Mouse (Mus musculus) hematopoietic stem cell, adult 5-6 weeks (primary cell): ENCODE data around the gene Nsg2. TPM values are rescaled to one million over a fixed set of nuclear protein-coding genes. Genes with fewer than 3 reads are reported as not detected.

Experiments
- ATAC-seq, 2 experiments: fragments of 125-278 bp in 1 of 2; replicated peaks in 1 of 2; 2 replicates each; pipeline ENCODE4 v1.8.0; 2016 to 2017; ENCODE audit warnings: inconsistent platforms in 2 of 2, mild to moderate bottlenecking in 2 of 2, moderate number of reproducible peaks in 2 of 2, low read depth in 1 of 2, moderate TSS enrichment in 1 of 2; ENCODE audit not compliant: low FRiP score in 2 of 2, poor library complexity in 2 of 2, severe bottlenecking in 2 of 2, insufficient read depth in 1 of 2, low TSS enrichment in 1 of 2
- total RNA-seq: library from RNA; stranded (forward); fragments of 172-1452, 232-1000 nt; gene quantifications from 2 replicates; pipeline ENCODE4 v1.2.3, GENCODE M21; 2017

Gene Nsg2
- total RNA-seq, 1 experiment from 2014 or later: 6.0 TPM

DNA sequence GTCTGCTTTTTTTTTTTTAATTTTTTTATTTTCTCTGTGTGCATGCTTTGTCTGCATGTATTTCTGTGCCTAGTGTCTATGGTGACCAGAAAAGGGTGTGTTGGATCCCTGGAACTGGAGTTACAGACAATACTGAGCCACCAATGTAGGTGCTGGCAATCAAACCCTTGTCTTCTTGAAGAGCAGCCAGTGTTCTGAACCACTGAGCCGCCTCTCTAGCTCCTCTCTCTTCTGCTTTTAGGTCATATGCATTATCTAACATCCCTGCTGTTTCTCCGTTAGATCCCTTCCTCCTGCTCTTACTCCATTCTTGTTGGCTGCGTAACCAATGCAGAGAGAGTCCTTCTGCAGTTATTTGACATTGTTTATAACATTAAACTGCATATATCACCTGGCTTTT is 8.6 kb downstream of the Nsg2 start:
- ATAC-seq: no peak

DNA sequence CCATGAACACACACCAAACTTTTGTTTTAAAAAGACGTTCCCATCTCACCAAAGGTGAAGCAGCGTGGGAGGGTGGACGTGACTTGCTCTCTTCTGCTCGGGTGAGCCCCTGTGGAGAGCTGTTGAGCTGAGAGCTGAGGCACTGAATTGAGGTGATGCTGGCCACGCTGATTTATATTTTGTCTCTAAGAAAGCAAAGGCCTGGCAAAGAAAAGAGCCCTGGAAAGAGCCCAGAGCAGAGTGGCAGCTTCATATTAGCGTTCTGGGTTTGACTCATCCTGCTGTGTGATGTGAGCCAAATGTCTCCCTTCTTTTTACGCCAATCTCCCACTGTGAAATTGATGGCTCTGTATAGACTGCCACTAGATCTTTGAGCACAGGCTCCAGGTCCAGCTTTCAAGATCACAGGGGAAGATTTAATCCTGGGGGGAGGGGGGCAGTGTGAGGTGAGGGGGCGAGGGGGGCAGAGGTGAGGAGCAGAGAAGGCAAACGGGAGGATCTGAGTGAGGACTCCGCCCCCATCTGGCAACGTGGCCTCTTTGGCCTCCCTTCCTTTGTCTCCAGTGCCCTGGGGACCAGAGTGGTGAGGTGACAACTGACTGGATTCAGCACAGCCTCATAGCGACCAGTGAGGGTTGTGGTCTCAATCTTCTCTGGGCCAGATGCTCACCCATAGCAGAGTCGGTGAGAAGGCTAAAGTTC is 9.8 kb downstream of the Nsg2 start:
- ATAC-seq: no peak

GRCm38 (mm10) chr11:32010663-32010970 is 10.4 kb downstream of the Nsg2 start:
- no peak for ATAC-seq

DNA sequence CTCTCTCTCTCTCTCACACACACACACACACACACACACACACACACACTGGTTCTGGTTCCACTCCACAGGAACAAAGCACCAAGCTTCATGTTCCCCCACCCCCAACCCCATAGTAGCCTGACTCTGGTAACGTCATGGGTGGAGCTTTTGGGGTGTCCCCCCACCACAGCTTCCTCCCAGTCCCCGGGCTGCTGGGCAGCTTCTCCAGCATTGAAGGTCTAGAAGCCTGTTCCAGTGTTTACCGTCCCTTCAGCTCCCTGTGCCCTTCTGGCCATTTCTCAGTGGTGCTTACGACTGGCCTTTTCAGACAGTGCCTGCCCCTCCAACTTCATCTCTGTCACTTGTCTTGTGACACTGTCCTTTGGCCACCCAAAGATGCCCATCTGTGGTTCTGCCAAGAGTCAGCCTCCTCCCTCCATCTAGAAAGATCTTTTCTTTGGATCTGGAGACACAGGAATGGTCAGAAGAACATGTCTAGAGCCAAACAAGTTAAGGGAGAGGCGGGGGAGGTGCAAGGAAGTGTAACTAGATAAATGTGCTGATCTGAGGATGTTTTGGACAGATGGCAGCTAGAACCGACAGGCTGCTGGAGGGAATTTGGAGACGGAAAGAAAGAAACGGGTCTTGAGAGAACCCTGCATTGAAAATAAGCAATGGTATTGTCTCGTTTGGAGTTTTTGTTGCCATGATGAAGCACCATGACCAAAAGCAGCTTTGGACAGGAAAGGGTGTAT is 11.8 kb downstream of the Nsg2 start:
- ATAC-seq: peak; percentile 62 to 74; a peak in 3 of 4 replicates

GRCm38 (mm10) chr11:32013014-32013427 is 12.8 kb downstream of the Nsg2 start:
- ATAC-seq: 0 out of 4 replicates have a peak, but pooled peaks of 1 of the 2 experiments have one; percentile 18

GRCm38 (mm10) chr11:32013561-32013960 is 13.3 kb downstream of the Nsg2 start:
- ATAC-seq: 0 out of 4 replicates have a peak, but pooled peaks of 1 of the 2 experiments have one; percentile 9

- no peak for ATAC-seq
Measured at GRCm38 (mm10) chr11:32018201-32018600, 17.9 kb downstream of the Nsg2 start.

DNA sequence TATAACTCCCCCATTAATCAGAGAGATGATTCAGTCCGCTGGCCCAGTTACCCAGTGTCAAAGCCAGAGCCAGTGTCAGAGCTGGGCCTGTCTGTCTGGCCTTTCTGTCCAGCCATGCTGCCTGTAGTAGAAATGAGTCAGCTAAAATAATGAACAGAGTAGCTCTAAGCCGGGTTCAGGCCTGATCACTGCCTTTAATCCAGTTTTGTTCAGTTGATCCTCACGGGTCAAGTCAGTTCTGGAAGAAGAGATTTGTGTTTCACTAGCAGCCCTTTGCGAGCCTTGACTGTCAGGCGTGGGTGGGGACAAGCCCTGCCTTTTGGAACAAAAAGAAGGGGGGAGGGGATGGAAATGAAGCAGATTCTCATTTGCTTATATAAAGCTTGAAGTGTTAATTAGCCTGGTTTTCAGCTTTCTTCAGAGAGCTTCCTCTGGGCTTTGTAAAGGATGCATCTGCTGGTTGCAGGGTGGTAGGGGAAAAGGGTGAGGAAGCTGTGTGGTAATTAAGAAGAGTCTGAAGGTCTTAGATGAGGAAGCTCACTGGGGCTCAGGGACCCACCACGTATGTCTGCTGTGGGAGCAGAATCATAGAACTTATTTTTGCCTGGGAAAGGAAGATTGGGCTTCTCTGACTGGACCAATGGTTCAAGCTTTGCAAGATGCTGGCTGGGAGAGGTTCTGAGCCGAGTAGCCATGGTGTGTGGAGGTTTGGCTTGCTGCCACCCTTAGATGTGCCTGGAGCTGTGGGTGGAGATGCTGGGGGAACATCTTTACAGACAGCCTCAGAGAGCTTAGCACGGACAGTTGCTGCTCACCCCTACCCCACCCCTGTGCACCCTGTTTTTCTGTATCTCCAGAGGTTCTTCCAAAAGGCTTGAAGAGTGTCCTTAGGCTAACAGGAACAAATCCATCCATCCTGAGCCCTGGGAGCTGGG is 20.0 kb downstream of the Nsg2 start:
- peak; percentile 95 to 100 for ATAC-seq

DNA sequence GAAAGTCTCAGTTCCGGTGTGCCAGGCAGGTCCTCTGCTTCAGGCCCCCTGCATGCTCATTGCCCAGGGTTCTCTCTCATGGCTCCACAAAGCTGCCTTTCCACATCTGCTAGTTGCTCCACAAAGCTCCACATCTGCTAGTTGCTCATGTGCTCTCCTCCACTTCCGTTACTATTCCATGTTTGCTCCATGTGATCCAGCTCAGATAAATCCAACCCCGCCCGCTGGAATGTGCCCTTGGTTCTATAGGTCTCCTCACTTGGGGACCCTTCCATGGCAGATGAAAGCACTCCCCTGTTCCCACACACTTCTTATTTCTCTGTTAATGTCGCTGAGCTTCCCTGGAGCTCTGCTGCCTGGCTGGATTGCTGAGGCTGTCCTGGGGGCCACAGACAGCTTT is 26.4 kb downstream of the Nsg2 start:
- no peak for ATAC-seq

GRCm38 (mm10) chr11:32027474-32028342 is 27.4 kb downstream of the Nsg2 start:
- ATAC-seq: no peak

DNA sequence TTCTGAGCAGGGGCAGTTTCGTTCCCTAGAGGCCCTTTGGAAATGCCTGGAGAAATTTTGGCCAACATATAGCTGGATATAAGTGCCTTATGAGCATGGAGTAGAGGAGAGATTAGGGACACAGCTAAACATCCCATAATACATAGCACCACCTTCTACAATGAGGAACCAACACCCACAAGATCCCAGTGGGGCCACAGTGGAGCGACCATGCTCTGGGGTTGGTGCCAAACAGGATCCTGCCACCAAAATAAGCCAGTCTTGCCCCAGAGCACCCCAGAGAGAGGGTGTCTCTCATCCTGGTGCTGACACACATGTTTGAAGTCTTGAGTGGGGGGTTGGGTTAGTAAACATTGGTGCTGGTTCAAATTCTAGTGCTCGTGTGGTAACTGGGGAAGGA is 28.3 kb downstream of the Nsg2 start:
- ATAC-seq: peak; percentile 71 to 79

DNA sequence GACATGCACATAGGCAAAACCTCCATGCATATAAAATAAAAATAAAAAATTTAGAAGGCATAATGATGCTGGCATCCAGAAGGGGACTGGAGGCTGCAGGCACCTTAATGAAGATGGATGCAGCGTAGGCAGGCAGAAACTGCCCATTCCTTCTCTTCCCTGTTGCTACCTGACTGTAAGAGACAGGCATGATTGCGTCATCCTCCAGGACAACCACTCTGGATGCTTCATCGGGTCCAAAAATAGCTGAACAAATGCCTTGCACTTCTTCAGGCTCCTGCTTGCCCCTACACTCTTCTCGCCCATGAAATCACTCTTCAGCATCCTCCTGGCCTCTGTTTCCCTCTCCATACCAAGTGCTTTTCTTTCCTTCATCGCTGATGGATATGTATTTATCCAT is 29.1 kb downstream of the Nsg2 start:
- no peak for ATAC-seq

- ATAC-seq: no peak
Measured at GRCm38 (mm10) chr11:32031396-32031795, 31.1 kb downstream of the Nsg2 start.

DNA sequence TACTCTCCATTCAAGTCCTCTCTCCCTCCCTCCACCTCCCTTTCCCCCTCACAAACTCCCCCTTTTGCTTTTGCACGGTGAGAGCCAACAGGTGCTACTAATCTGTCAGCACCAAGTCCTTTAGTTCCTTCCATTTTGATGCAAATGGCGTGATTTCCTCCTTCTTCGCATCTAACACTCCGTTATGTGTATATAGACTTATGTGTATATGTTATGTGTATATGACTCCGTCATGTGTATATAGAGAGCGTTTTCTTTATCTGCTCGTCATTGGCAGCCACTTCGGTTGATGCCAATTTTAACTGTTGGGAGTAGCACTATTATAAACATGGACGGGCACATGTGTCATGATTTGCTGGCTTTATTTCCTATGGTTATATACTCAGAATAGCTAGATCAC is 31.8 kb downstream of the Nsg2 start:
- no peak for ATAC-seq

DNA sequence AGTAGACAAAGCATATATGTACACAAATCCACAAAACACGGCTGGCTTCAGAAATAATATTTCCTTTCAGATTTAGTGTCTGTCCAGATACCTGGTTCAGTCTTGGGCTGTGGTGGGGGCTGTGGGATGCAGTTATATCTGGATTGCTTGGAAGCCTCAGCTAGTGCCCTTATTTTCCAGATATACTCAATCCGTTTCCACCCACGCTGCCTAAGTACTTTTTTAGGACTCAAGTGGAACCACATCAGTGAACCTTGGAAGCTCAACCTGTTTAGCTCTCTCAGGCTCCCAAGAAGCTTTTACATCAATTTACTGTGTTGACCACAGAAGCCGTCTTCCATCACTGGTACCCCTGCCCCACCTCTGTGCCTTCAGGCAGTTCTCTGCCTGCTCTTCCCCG is 35.6 kb downstream of the Nsg2 start:
- no peak for ATAC-seq

- ATAC-seq: peak; percentile 90 to 93
Measured at GRCm38 (mm10) chr11:32039656-32040055, 39.4 kb downstream of the Nsg2 start.

DNA sequence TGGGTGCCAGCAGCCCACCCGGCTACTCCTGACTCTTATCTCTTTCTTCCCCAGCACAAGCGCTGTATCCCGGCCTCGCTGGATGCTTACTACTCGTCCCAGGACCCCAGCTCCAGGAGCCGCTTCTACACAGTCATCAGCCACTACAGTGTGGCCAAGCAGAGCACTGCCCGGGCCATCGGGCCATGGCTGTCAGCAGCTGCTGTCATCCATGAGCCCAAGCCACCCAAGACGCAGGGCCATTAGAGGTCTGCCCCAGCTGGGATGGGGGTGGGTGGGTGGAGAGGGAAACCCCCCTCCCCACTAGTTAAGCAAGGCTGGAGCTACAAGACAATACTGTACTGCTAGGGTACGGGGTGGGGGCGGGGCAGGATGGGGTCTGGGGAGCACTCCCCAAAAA is 57.1 kb downstream of the Nsg2 start:
- ATAC-seq: no peak
